Mouse (Mus musculus) MN1 (cell line): Measurements from ENCODE around the gene Blnk.

Experiments used
- DNase-seq: peaks from one replicate; pipeline ENCODE4 v3.0.0-alpha.2; 2016; ENCODE audit warnings: low spot score

The Blnk gene

GRCm38 (mm10) chr19:40964367-40964891 is 29.9 kb downstream of the Blnk start:
- no peak for DNase-seq

GRCm38 (mm10) chr19:40962988-40963387 is 31.3 kb downstream of the Blnk start:
- DNase-seq, result no peak

- DNase-seq, result no peak
Observed at GRCm38 (mm10) chr19:40958981-40959380, 35.4 kb downstream of the Blnk start.

- no peak for DNase-seq
Observed at GRCm38 (mm10) chr19:40946937-40947577, 47.3 kb downstream of the Blnk start.

GRCm38 (mm10) chr19:40943552-40943951 is 50.8 kb downstream of the Blnk start:
- no peak for DNase-seq

- DNase-seq, result no peak
Observed at GRCm38 (mm10) chr19:40936038-40936437, 58.3 kb downstream of the Blnk start.

GRCm38 (mm10) chr19:40935376-40935775 is 59.0 kb downstream of the Blnk start:
- DNase-seq, result no peak

GRCm38 (mm10) chr19:40931581-40932369 is 62.6 kb downstream of the Blnk start:
- no peak for DNase-seq

- no peak for DNase-seq
Observed at GRCm38 (mm10) chr19:40895393-40895703, 99.0 kb downstream of the Blnk start.

GRCm38 (mm10) chr19:40894519-40895392 is 99.6 kb downstream of the Blnk start, which contains the start of gene Zfp518a:
Gene Zfp518a (plus strand): TSS chr19:40894705.
- DNase-seq, result no peak

- DNase-seq, result no peak
Observed at GRCm38 (mm10) chr19:40894071-40894506, 100.2 kb downstream of the Blnk start.

GRCm38 (mm10) chr19:40888887-40889286 is 105.4 kb downstream of the Blnk start:
- DNase-seq, result no peak

- DNase-seq, result no peak
Observed at GRCm38 (mm10) chr19:40881700-40882099, 112.6 kb downstream of the Blnk start.
